Comparison of ENCODE assay signal across 26 mouse cellular contexts in the genomic region with DNA sequence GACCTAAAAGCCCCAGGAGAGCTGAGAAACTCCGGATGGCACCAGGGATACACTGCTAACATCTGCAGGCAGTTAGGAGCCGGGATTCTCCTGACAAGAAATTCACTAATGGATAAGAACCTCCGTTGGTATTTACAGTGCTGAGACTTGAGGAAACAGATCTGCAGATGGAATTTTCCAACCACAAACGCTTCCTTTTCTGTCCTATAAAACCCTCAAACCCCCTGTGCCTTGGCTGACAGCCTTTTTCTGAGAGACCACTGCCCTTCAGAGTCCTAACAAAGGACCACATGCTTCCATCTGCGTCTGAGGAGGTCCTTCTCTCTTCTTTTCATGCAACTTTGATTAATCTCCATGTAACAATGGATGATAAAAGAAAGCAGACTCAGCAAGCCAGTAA. TPM values are rescaled to one million over a fixed set of nuclear protein-coding genes. Genes with fewer than 3 reads are reported as not detected.
DNase-seq lines count a peak whose midpoint lies in the region; ATAC-seq and TF ChIP-seq lines count a peak whose summit lies in the region.
"Had no signal": no experiment of that assay in that cellular context is flagged by ENCODE, and none has a peak within 500 bp of the region (broad histone marks: within the 10 kb centered on the region; RNA-seq: fewer than 3 reads in every experiment).

No protein-coding gene starts in this region.

- peak overlapping the region; percentile 89; the same call in 1 of the 2 replicates for H3K27ac ChIP-seq in spleen, adult 2 months (ENCODE audit: insufficient read depth, low read length)
- H3K27ac ChIP-seq in CH12.LX (ENCODE audit: insufficient read depth, low read depth) = no peak overlapping the region
- H3K27ac ChIP-seq in embryonic facial prominence, embryonic 13.5 days = peak overlapping the region; percentile 8; the same call in 1 of the 2 replicates
- no peak overlapping the region for H3K27ac ChIP-seq in kidney, embryonic 16.5 days (ENCODE audit: low read length)
- H3K27ac ChIP-seq in stomach, postnatal 0 days (replicated peaks) = no peak overlapping the region
- H3K27ac ChIP-seq: gastrocnemius, adult 2 months; hindbrain, embryonic 12.5 days; hindbrain, embryonic 15.5 days had no signal

- H3K4me2 ChIP-seq in CH12.LX (ENCODE audit: insufficient read depth, low read depth, poor library complexity, severe bottlenecking) = no peak overlapping the region
- H3K4me2 ChIP-seq in embryonic facial prominence, embryonic 13.5 days = no peak overlapping the region
- H3K4me2 ChIP-seq in kidney, embryonic 16.5 days (replicated peaks; ENCODE audit: low read depth, low read length) = no peak overlapping the region
- H3K4me2 ChIP-seq in stomach, postnatal 0 days (replicated peaks; ENCODE audit: low read depth) = no peak overlapping the region
- H3K4me2 ChIP-seq: heart, embryonic 11.5 days; hindbrain, embryonic 12.5 days; hindbrain, embryonic 15.5 days had no signal

- H3K27me3 ChIP-seq in spleen, adult 2 months (ENCODE audit: control insufficient read depth, insufficient read depth, low read length) = no peaks in the 10 kb centered on the region
- no peaks in the 10 kb centered on the region for H3K27me3 ChIP-seq in CH12.LX (replicated peaks)
- H3K27me3 ChIP-seq in embryonic facial prominence, embryonic 13.5 days = no peaks in the 10 kb centered on the region
- H3K27me3 ChIP-seq in kidney, embryonic 16.5 days (ENCODE audit: insufficient read depth, low read length) = no peaks in the 10 kb centered on the region
- no peaks in the 10 kb centered on the region for H3K27me3 ChIP-seq in stomach, postnatal 0 days (ENCODE audit: control insufficient read depth, insufficient read depth, low read length)
- H3K27me3 ChIP-seq: hindbrain, embryonic 12.5 days; hindbrain, embryonic 15.5 days had no signal

- no peaks in the 10 kb centered on the region for H3K9me3 ChIP-seq in CH12.LX (replicated peaks; ENCODE audit: low read length)
- H3K9me3 ChIP-seq in embryonic facial prominence, embryonic 13.5 days = no peaks in the 10 kb centered on the region
- H3K9me3 ChIP-seq in kidney, embryonic 16.5 days (ENCODE audit: low read length) = no peaks in the 10 kb centered on the region
- no peaks in the 10 kb centered on the region for H3K9me3 ChIP-seq in stomach, postnatal 0 days (ENCODE audit: control insufficient read depth, low read length)
- H3K9me3 ChIP-seq: hindbrain, embryonic 12.5 days; hindbrain, embryonic 15.5 days had no signal

- peaks cover 46% of the 10 kb centered on the region; the same call in 1 of the 2 replicates for H3K4me1 ChIP-seq in spleen, adult 2 months (ENCODE audit: control insufficient read depth, insufficient read depth, insufficient read length)
- peaks cover 38 to 67% of the 10 kb centered on the region in 2 experiments for H3K4me1 ChIP-seq in CH12.LX (ENCODE audit: control insufficient read depth in 1 of 2, insufficient read depth in 2 of 2)
- H3K4me1 ChIP-seq in embryonic facial prominence, embryonic 13.5 days = peaks cover 6% of the 10 kb centered on the region; the same call in 1 of the 2 replicates
- H3K4me1 ChIP-seq in kidney, embryonic 16.5 days (ENCODE audit: insufficient read depth, low read length) = no peaks in the 10 kb centered on the region
- no peaks in the 10 kb centered on the region for H3K4me1 ChIP-seq in stomach, postnatal 0 days (replicated peaks; ENCODE audit: control insufficient read depth, insufficient read depth)
- H3K4me1 ChIP-seq: hindbrain, embryonic 12.5 days; hindbrain, embryonic 15.5 days had no signal

- 23% methylated on average over 5 of the region's 5 CpGs for WGBS in spleen, adult 2 months
- 23% methylated on average over 5 of the region's 5 CpGs for WGBS in embryonic facial prominence, embryonic 13.5 days
- 40% methylated on average over 5 of the region's 5 CpGs for WGBS in kidney, embryonic 16.5 days
- WGBS in stomach, postnatal 0 days = 44% methylated on average over 5 of the region's 5 CpGs

- no peak for DNase-seq in spleen, adult 2 months (ENCODE audit: low read depth in 1 of 2, low spot score in 2 of 2)
- DNase-seq in spleen, postnatal 36 days (ENCODE audit: low spot score in 2 of 2) = no peak
- no peak for DNase-seq in CH12.LX (ENCODE audit: extremely low read depth)
- peak; percentile 61 for DNase-seq in induced T-regulatory cell, adult 2 months (ENCODE audit: low read depth)
- DNase-seq in stomach, postnatal 0 days (ENCODE audit: low spot score) = no peak
- no peak for DNase-seq in cerebellum, postnatal 36 days
- DNase-seq: adrenal gland, postnatal 14 days; B cell, adult 2 months; cerebellum, adult 11 months; cerebellum, adult 2 months; cerebellum, adult 9-11 months; cerebellum, postnatal 25 days; embryo, embryonic 11 days; forebrain, postnatal 0 days; gastrocnemius, adult 2 months; gastrocnemius, postnatal 14 days; heart, adult 11 months had no signal

- H3K9ac ChIP-seq in CH12.LX (ENCODE audit: insufficient read depth, low read depth) = no peak overlapping the region
- H3K9ac ChIP-seq in embryonic facial prominence, embryonic 13.5 days = no peak overlapping the region
- no peak overlapping the region for H3K9ac ChIP-seq in kidney, embryonic 16.5 days (replicated peaks; ENCODE audit: low read length)
- H3K9ac ChIP-seq in stomach, postnatal 0 days (ENCODE audit: low read length) = no peak overlapping the region
- H3K9ac ChIP-seq: forebrain, postnatal 0 days; hindbrain, embryonic 12.5 days; hindbrain, embryonic 15.5 days had no signal

- dilution Hi-C loops in CH12.LX (cut with MboI; ENCODE audit: extremely low pct_ligation_motif_present, extremely low pct_unique_long_range_greater_than_20kb, low sequenced_read_pairs) = no loop called here

- TF ChIP-seq POLR2A in spleen, adult 2 months (IDR thresholded peaks at IDR 0.05; ENCODE audit: low read depth, low read length) = no peak
- no peak for TF ChIP-seq POLR2A in CH12.LX (IDR thresholded peaks at IDR 0.05; ENCODE audit: low read depth, low read length)

- no peak for ATAC-seq in embryonic facial prominence, embryonic 13.5 days (ENCODE audit: insufficient number of reproducible peaks, insufficient read depth, low FRiP score, low TSS enrichment, low read depth)
- ATAC-seq in kidney, embryonic 16.5 days (ENCODE audit: low FRiP score, low TSS enrichment) = no peak
- ATAC-seq in stomach, postnatal 0 days (ENCODE audit: low FRiP score, low TSS enrichment) = no peak
- ATAC-seq: activated CD4-positive, CD25-positive, alpha-beta regulatory T cell, adult 4 months; CD4-positive, CD25-positive, alpha-beta regulatory T cell, adult 4 months; forebrain, embryonic 14.5 days; forebrain, postnatal 0 days; intestine, embryonic 16.5 days had no signal

- no peak overlapping the region for H3K4me3 ChIP-seq in spleen, adult 2 months (ENCODE audit: extremely low read depth, insufficient read depth, insufficient read length)
- H3K4me3 ChIP-seq in CH12.LX (replicated peaks in 1 of 3; ENCODE audit: low read depth in 2 of 3, low read length in 2 of 3, poor library complexity in 1 of 3) = no peak overlapping the region
- H3K4me3 ChIP-seq in embryonic facial prominence, embryonic 13.5 days = no peak overlapping the region
- H3K4me3 ChIP-seq in kidney, embryonic 16.5 days (ENCODE audit: low read length) = no peak overlapping the region
- H3K4me3 ChIP-seq in stomach, postnatal 0 days (ENCODE audit: low read depth, low read length) = no peak overlapping the region
- H3K4me3 ChIP-seq: gastrocnemius, adult 2 months; hindbrain, embryonic 12.5 days; hindbrain, embryonic 15.5 days had no signal

- H3K36me3 ChIP-seq in spleen, adult 2 months (ENCODE audit: control insufficient read depth, insufficient read depth, low read length) = no peaks in the 10 kb centered on the region
- no peaks in the 10 kb centered on the region for H3K36me3 ChIP-seq in CH12.LX (replicated peaks in 1 of 2; ENCODE audit: control insufficient read depth in 1 of 2, insufficient read depth in 1 of 2, low read length in 1 of 2)
- no peaks in the 10 kb centered on the region for H3K36me3 ChIP-seq in embryonic facial prominence, embryonic 13.5 days
- H3K36me3 ChIP-seq in kidney, embryonic 16.5 days (ENCODE audit: insufficient read depth, low read length) = no peaks in the 10 kb centered on the region
- no peaks in the 10 kb centered on the region for H3K36me3 ChIP-seq in stomach, postnatal 0 days (ENCODE audit: control insufficient read depth, insufficient read depth, low read length)
- H3K36me3 ChIP-seq: hindbrain, embryonic 12.5 days; hindbrain, embryonic 15.5 days had no signal

- no peak for TF ChIP-seq CTCF in spleen, adult 2 months (IDR thresholded peaks at IDR 0.05; ENCODE audit: extremely low read depth, insufficient read depth, insufficient read length, insufficient replicate concordance)
- TF ChIP-seq CTCF in CH12.LX (conservative IDR thresholded peaks at IDR 0.05 in 1 of 2, IDR thresholded peaks at IDR 0.05 in 1 of 2; ENCODE audit: low read depth in 2 of 2, low read length in 2 of 2) = no peak
- no peak for TF ChIP-seq CTCF in stomach, postnatal 0 days (IDR thresholded peaks at IDR 0.05; ENCODE audit: low read depth)

- in situ Hi-C loops in CH12.LX (cut with MboI; ENCODE audit: low pct_ligation_motif_present, low pct_unique_long_range_greater_than_20kb, low sequenced_read_pairs) = no loop called here

- peak; percentile 97 for TF ChIP-seq EP300 in CH12.LX (IDR thresholded peaks at IDR 0.05; ENCODE audit: low read length)
- no peak for TF ChIP-seq EP300 in stomach, postnatal 0 days (optimal IDR thresholded peaks at IDR 0.05)

- TF ChIP-seq RAD21 in CH12.LX (IDR thresholded peaks at IDR 0.05; ENCODE audit: low read depth, low read length) = no peak

- no peaks in the 10 kb centered on the region for H3K79me2 ChIP-seq in CH12.LX (replicated peaks; ENCODE audit: control insufficient read depth, extremely low read depth, insufficient read depth, poor library complexity, severe bottlenecking)

TF ChIP-seq in CH12.LX, 34 proteins besides CTCF, POLR2A, EP300 and RAD21 (continues in another document):
- TF ChIP-seq JUN (IDR thresholded peaks at IDR 0.05; ENCODE audit: insufficient read depth, low read depth, low read length) (no peak), ETS1 (conservative IDR thresholded peaks at IDR 0.05; ENCODE audit: low read depth, low read length) (peak; percentile 62), MAX (IDR thresholded peaks at IDR 0.05; ENCODE audit: low read length) (peak; percentile 47; the same call in 1 of the 2 replicates), IRF4 (IDR thresholded peaks at IDR 0.05; ENCODE audit: low read depth, low read length) (peak; percentile 78), E2F4 (IDR thresholded peaks at IDR 0.05; ENCODE audit: insufficient replicate concordance, low read depth, low read length) (no peak), MYC (IDR thresholded peaks at IDR 0.05; ENCODE audit: low read depth, low read length) (peak; percentile 59; the same call in 1 of the 2 replicates)

RNA-seq across cellular contexts. Expression of a gene that starts 6.8 kb away (rescaled TPM):
- polyA plus RNA-seq in spleen, adult 2 months (2012; rRNA removed) = 135 and 194 TPM in 2 replicates
- total RNA-seq in CH12.LX (2012; rRNA removed) = 170 and 241 TPM in 2 replicates
- total RNA-seq in CH12.LX (2014; rRNA removed) = 178 and 203 TPM in 2 replicates
- 306 and 316 TPM in 2 replicates for polyA plus RNA-seq in CH12.LX (2012; ENCODE audit: insufficient read length, low read depth)
- polyA plus RNA-seq in embryonic facial prominence, embryonic 13.5 days (2015; fragmentation: Nextera tagmentation; extraction: Ambion mirVana) = 0.30 and 0.69 TPM in 2 replicates
- 0.19 and 0.41 TPM in 2 replicates for polyA plus RNA-seq in kidney, embryonic 16.5 days (2015; fragmentation: Nextera tagmentation; extraction: Ambion mirVana)
- polyA plus RNA-seq in stomach, postnatal 0 days (2015; fragmentation: Nextera tagmentation; extraction: Ambion mirVana) = 0.05 and 0.07 TPM in 2 replicates
- total RNA-seq: gastrocnemius, adult 2 months had no signal
- polyA plus RNA-seq: forebrain, embryonic 14.5 days had no signal

Comparison
In these comparisons a context has a peak if more than half of its experiments do, and no peak if none do; other contexts are left out.
1. H3K27ac ChIP-seq: peak in spleen, adult 2 months (single experiment) and embryonic facial prominence, embryonic 13.5 days (single experiment); none in CH12.LX (single experiment), kidney, embryonic 16.5 days (single experiment) and stomach, postnatal 0 days (single experiment).
2. RNA of a gene that starts 6.8 kb away (polyA plus RNA-seq): 306 to 316 TPM in CH12.LX and 135 to 194 TPM in spleen, adult 2 months; 0.19 to 0.41 TPM in kidney, embryonic 16.5 days, 0.30 to 0.69 TPM in embryonic facial prominence, embryonic 13.5 days and 0.05 to 0.07 TPM in stomach, postnatal 0 days; every median in the first group is over 10 times any median in the second.